In the genomic region with DNA sequence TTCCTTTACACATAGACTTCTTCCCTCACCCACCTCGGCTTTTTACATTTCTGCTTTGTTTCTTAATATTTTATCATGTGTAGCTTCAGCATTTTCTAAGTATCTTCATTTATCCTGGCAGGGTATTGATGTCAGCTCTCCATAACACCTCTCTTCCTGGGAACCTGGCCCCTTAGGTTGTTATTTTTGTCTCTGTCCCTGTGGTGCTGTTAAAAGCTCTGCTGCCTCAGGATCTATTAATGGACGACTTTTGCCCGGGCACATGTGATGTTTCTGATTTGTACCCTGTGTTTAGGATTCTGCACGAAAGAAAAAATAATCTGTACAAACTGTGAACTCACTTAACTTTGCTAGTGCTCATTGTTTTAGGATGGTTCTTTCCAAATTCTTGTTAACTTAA, we compare ENCODE assay signal across 21 mouse cellular contexts.
DNase-seq lines count a peak whose midpoint lies in the region; ATAC-seq and TF ChIP-seq lines count a peak whose summit lies in the region.
"Had no signal": no experiment of that assay in that cellular context is flagged by ENCODE, and none has a peak within 500 bp of the region (broad histone marks: within the 10 kb centered on the region; RNA-seq: fewer than 3 reads in every experiment).

No protein-coding gene starts in this region.

- no peaks in the 10 kb centered on the region for H3K27me3 ChIP-seq in heart, embryonic 10.5 days (ENCODE audit: insufficient read depth, poor library complexity, severe bottlenecking)
- H3K27me3 ChIP-seq in heart, embryonic 13.5 days (replicated peaks): no peaks in the 10 kb centered on the region
- no peaks in the 10 kb centered on the region for H3K27me3 ChIP-seq in heart, postnatal 0 days (ENCODE audit: control insufficient read depth, insufficient read depth, low read length)
- H3K27me3 ChIP-seq in midbrain, embryonic 11.5 days (ENCODE audit: control insufficient read depth, insufficient read depth, low read length): no peaks in the 10 kb centered on the region
- H3K27me3 ChIP-seq: CH12.LX; embryonic facial prominence, embryonic 12.5 days; forebrain, embryonic 15.5 days; kidney, embryonic 15.5 days had no signal

- no peak for ATAC-seq in heart, embryonic 13.5 days (ENCODE audit: extremely low read depth, insufficient number of reproducible peaks, low FRiP score, low TSS enrichment)
- ATAC-seq in heart, postnatal 0 days (ENCODE audit: insufficient read depth, low read depth): no peak
- no peak for ATAC-seq in activated CD4-positive, CD25-positive, alpha-beta regulatory T cell, adult 4 months
- ATAC-seq in midbrain, embryonic 11.5 days (ENCODE audit: low FRiP score): no peak
- ATAC-seq: forebrain, embryonic 15.5 days; intestine, embryonic 16.5 days had no signal

- no peak overlapping the region for H3K4me2 ChIP-seq in heart, embryonic 13.5 days
- H3K4me2 ChIP-seq in heart, postnatal 0 days (ENCODE audit: low read depth, low read length): no peak overlapping the region
- no peak overlapping the region for H3K4me2 ChIP-seq in midbrain, embryonic 11.5 days
- H3K4me2 ChIP-seq: embryonic facial prominence, embryonic 12.5 days; forebrain, embryonic 15.5 days; hindbrain, embryonic 14.5 days; kidney, embryonic 15.5 days had no signal

- H3K4me3 ChIP-seq in heart, embryonic 10.5 days: no peak overlapping the region
- H3K4me3 ChIP-seq in heart, embryonic 13.5 days: no peak overlapping the region
- no peak overlapping the region for H3K4me3 ChIP-seq in heart, postnatal 0 days (ENCODE audit: low read depth, low read length)
- H3K4me3 ChIP-seq in midbrain, embryonic 11.5 days (ENCODE audit: low read depth, low read length): no peak overlapping the region
- H3K4me3 ChIP-seq: embryonic facial prominence, embryonic 12.5 days; forebrain, embryonic 15.5 days; hindbrain, embryonic 10.5 days; kidney, embryonic 15.5 days had no signal

- DNase-seq in heart, adult 18-20 months: peak; percentile 9 to 44
- DNase-seq in heart, postnatal 25 days (ENCODE audit: low spot score): no peak
- no peak for DNase-seq in heart, embryonic 10.5 days (ENCODE audit: low spot score)
- no peak for DNase-seq in heart, postnatal 0 days (ENCODE audit: low spot score)
- DNase-seq in midbrain, embryonic 11.5 days (ENCODE audit: low spot score, missing footprints): no peak
- DNase-seq: adrenal gland, adult 8-10 months; adrenal gland, postnatal 36 days; cerebellum, adult 11 months; cerebellum, adult 9-10 months; cerebellum, postnatal 25 days; gastrocnemius, postnatal 14 days; kidney, adult 2 months had no signal

- H3K4me1 ChIP-seq in heart, embryonic 10.5 days: no peaks in the 10 kb centered on the region
- peaks cover 10% of the 10 kb centered on the region for H3K4me1 ChIP-seq in heart, embryonic 13.5 days
- 0 out of 2 replicates have a peak, but pooled peaks cover 3% of the 10 kb centered on the region for H3K4me1 ChIP-seq in heart, postnatal 0 days (ENCODE audit: control insufficient read depth, insufficient read depth)
- H3K4me1 ChIP-seq in midbrain, embryonic 11.5 days (ENCODE audit: control insufficient read depth, insufficient read depth, low read length): no peaks in the 10 kb centered on the region
- H3K4me1 ChIP-seq: embryonic facial prominence, embryonic 12.5 days; forebrain, embryonic 15.5 days; hindbrain, embryonic 10.5 days; kidney, embryonic 15.5 days had no signal

- H3K9me3 ChIP-seq in heart, embryonic 10.5 days: no peaks in the 10 kb centered on the region
- no peaks in the 10 kb centered on the region for H3K9me3 ChIP-seq in heart, embryonic 13.5 days
- no peaks in the 10 kb centered on the region for H3K9me3 ChIP-seq in heart, postnatal 0 days (replicated peaks; ENCODE audit: control insufficient read depth, low read length)
- no peaks in the 10 kb centered on the region for H3K9me3 ChIP-seq in midbrain, embryonic 11.5 days (ENCODE audit: control insufficient read depth, low read length)
- H3K9me3 ChIP-seq: embryonic facial prominence, embryonic 12.5 days; forebrain, embryonic 15.5 days; hindbrain, embryonic 10.5 days; kidney, embryonic 15.5 days had no signal

- H3K9ac ChIP-seq in heart, embryonic 13.5 days: no peak overlapping the region
- no peak overlapping the region for H3K9ac ChIP-seq in heart, postnatal 0 days (replicated peaks; ENCODE audit: low read depth, low read length)
- no peak overlapping the region for H3K9ac ChIP-seq in midbrain, embryonic 11.5 days (ENCODE audit: low read length)
- H3K9ac ChIP-seq: embryonic facial prominence, embryonic 12.5 days; forebrain, embryonic 15.5 days; hindbrain, embryonic 14.5 days; kidney, embryonic 15.5 days had no signal

- 54% methylated on average over 4 of the region's 4 CpGs for WGBS in heart, embryonic 10.5 days
- WGBS in heart, embryonic 13.5 days: 44% methylated on average over 4 of the region's 4 CpGs
- 31% methylated on average over 4 of the region's 4 CpGs for WGBS in heart, postnatal 0 days
- WGBS in midbrain, embryonic 11.5 days: 80% methylated on average over 4 of the region's 4 CpGs

- peak overlapping the region; percentile 53; the same call in 1 of the 2 replicates for H3K27ac ChIP-seq in heart, embryonic 10.5 days
- H3K27ac ChIP-seq in heart, embryonic 13.5 days (replicated peaks): peak overlapping the region; percentile 43
- 0 out of 2 replicates have a peak overlapping the region, but pooled peaks have one; percentile 26 for H3K27ac ChIP-seq in heart, postnatal 0 days (ENCODE audit: low read depth)
- no peak overlapping the region for H3K27ac ChIP-seq in midbrain, embryonic 11.5 days (ENCODE audit: low read depth, low read length)
- H3K27ac ChIP-seq: embryonic facial prominence, embryonic 12.5 days; forebrain, embryonic 15.5 days; hindbrain, embryonic 10.5 days; hindbrain, embryonic 14.5 days; kidney, embryonic 15.5 days had no signal

- no peak for TF ChIP-seq CTCF in heart, postnatal 0 days (IDR thresholded peaks at IDR 0.05; ENCODE audit: low read depth)

- intact Hi-C loops in heart, postnatal 25 days (cut with DNase I): no loop called here

- no peaks in the 10 kb centered on the region for H3K36me3 ChIP-seq in heart, embryonic 10.5 days
- no peaks in the 10 kb centered on the region for H3K36me3 ChIP-seq in heart, embryonic 13.5 days
- no peaks in the 10 kb centered on the region for H3K36me3 ChIP-seq in heart, postnatal 0 days (replicated peaks; ENCODE audit: control insufficient read depth, insufficient read depth, low read length)
- H3K36me3 ChIP-seq in midbrain, embryonic 11.5 days (ENCODE audit: control insufficient read depth, insufficient read depth, low read length): no peaks in the 10 kb centered on the region
- H3K36me3 ChIP-seq: embryonic facial prominence, embryonic 12.5 days; forebrain, embryonic 15.5 days; hindbrain, embryonic 10.5 days; kidney, embryonic 15.5 days had no signal

- TF ChIP-seq EP300 in heart, postnatal 0 days (IDR thresholded peaks at IDR 0.05; ENCODE audit: low read depth): no peak

Comparison
In these comparisons a context has a peak if more than half of its experiments do, and no peak if none do; other contexts are left out.
1. DNase-seq: peak in heart, adult 18-20 months (2 of 2); none in heart, postnatal 25 days (single experiment), heart, embryonic 10.5 days (single experiment), heart, postnatal 0 days (single experiment) and midbrain, embryonic 11.5 days (single experiment).